Mouse (Mus musculus) right cerebral cortex, postnatal 4 days (tissue): ENCODE measurements around the gene Slc44a1.

Source experiments
- DNase-seq: peaks from one replicate; pipeline ENCODE4 v3.0.0-alpha.2; 2022

Gene Slc44a1

GRCm38 (mm10) chr4:53539929-53540328 lies 99.7 kb downstream of the Slc44a1 start:
- DNase-seq: no peak

DNA sequence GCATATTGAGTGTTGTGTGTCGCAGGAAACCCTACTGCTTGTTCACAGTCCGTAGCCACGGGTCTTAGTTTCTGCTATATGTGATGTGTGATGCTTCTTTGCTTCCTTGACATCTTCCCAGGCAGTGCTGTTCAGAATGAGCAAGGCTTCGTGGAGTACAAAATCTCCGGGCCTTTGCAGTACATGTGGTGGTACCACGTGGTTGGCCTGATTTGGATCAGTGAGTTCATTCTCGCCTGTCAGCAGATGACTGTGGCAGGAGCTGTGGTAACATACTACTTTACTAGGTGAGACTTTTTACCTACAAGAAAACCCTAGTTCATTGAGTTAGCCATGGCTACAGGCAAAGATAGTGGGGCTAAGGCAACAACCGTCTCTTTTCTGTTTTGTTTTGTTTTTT lies 103.2 kb downstream of the Slc44a1 start:
- no peak for DNase-seq

- DNase-seq: no peak
Observed at GRCm38 (mm10) chr4:53544889-53545288, 104.7 kb downstream of the Slc44a1 start.

GRCm38 (mm10) chr4:53547381-53547780 lies 107.2 kb downstream of the Slc44a1 start:
- DNase-seq: no peak

DNA sequence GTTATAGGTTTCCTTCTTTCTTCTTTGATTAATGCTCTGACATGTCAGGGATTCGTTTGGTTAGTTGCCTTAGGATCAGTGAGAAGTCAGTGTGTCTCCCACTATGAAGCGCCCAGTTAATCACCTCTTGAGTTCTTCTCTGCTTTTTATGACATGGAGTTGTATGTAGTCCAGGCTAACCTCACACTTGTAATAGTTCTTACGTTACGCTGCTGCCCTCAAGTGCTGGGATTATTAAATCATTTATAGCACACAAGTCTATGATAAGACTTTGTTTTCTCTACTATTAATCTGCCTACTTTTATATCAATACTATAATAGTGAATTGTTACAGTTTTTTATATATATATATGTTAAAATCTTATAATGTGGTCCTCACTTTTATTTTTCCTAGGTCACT lies 109.2 kb downstream of the Slc44a1 start:
- no peak for DNase-seq

DNA sequence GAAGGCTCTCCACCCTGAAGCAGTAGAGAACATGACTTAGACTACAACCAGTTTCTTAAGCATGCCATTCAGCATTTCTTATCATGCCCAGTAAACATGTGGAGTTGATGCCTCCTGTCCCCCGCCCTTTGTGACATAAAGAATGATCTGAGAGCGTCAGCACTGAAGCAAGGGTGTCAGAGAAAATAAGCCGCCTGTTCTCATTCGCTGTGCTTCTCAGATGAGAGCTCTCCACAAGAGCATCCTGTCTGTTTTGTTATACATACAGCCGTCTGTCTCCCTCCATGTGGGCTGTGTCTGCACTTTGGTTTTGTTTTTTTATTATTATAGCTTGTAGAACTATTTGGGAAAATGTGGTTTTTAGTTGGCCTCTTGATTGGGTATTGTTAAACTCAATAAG lies 124.4 kb downstream of the Slc44a1 start:
- no peak for DNase-seq

- DNase-seq: no peak
Observed at GRCm38 (mm10) chr4:53567065-53567464, 126.9 kb downstream of the Slc44a1 start.

DNA sequence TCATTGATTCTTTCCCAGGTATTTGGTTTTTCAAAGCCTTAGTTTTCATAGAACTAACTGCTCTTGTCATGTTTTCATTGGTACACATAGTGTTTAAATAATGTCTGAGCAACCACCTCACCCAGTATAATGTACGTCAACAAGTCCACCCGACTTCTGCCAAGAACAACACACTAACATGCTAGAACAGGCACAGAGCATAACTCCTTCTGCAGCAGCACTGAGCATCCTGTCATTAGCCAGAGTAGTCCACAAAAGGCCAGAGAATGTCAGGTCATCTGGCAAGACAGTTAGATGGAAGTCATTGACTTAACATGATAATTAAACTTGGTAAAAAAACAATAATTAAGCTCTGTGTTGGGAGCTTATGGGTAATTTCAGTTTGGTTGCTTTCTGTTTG lies 135.3 kb downstream of the Slc44a1 start:
- DNase-seq: no peak

GRCm38 (mm10) chr4:53587676-53588075 lies 147.5 kb downstream of the Slc44a1 start:
- no peak for DNase-seq

GRCm38 (mm10) chr4:53588936-53589335 lies 148.7 kb downstream of the Slc44a1 start:
- no peak for DNase-seq

GRCm38 (mm10) chr4:53589466-53589865 lies 149.3 kb downstream of the Slc44a1 start:
- no peak for DNase-seq

DNA sequence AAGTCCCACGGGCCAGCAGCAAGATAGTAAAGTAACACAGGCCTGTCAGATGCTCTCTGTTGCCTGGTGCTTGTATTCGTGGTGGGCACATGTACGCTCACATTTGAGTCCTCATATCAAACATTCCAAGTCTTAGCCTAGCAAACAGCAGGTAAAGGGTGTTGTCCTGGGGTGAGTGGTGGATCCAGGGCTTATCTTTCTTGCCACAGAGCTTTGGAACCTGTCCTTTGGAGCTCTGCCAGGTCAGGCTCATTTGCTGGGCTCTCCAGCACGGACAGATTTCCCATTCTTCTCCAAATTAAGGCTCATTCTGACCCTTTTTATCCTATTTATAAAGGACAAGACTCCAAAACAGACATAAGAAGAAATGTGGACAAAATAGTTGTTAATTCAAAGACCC lies 149.9 kb downstream of the Slc44a1 start:
- DNase-seq: no peak

GRCm38 (mm10) chr4:53590691-53591447 lies 150.7 kb downstream of the Slc44a1 start:
- no peak for DNase-seq

GRCm38 (mm10) chr4:53591536-53591935 lies 151.3 kb downstream of the Slc44a1 start:
- DNase-seq: no peak

DNA sequence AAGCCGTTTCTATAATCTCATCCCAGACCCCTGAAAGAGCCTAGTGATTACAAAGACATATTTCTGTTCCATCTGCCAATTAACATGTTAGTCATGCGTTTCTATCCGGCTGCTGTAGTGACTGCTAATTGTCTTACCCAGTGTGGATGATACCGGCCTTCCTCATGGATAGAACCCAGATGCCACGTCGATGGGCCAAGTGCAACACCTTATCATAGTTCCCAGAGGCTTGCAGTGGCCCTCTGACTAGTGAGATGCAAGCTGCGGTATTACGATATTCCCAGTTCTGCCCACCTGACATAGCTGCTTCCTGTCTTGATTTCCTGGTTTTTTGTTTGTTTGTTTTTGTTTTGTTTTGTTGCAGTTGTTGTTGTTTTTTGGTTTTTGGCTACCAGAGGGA lies 151.7 kb downstream of the Slc44a1 start:
- DNase-seq: no peak

DNA sequence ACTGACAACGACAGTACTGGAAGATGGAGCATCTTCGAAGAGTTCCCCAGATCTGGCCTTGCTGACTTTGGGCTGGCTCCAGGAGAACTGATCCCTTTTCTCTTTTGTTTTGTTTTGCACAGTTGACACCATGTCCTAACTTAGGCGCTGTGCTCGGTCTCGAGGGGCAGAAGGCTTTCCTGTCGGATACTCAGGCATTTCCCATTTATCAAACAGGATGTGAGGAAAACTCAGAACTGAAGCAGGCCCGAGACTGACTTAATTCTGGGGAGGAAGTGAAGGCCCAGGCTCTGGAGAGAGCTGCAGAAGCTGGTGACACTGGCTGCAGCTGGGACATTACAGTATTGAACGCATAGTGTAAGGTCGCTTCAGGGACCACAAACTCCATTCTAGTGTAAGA lies 152.2 kb downstream of the Slc44a1 start:
- DNase-seq: no peak

GRCm38 (mm10) chr4:53594204-53594603 lies 154.0 kb downstream of the Slc44a1 start:
- DNase-seq: peak; percentile 20

- DNase-seq: no peak
Observed at GRCm38 (mm10) chr4:53595246-53596062, 155.2 kb downstream of the Slc44a1 start.

- DNase-seq: no peak
Observed at GRCm38 (mm10) chr4:53596063-53596895, 156.1 kb downstream of the Slc44a1 start.

DNA sequence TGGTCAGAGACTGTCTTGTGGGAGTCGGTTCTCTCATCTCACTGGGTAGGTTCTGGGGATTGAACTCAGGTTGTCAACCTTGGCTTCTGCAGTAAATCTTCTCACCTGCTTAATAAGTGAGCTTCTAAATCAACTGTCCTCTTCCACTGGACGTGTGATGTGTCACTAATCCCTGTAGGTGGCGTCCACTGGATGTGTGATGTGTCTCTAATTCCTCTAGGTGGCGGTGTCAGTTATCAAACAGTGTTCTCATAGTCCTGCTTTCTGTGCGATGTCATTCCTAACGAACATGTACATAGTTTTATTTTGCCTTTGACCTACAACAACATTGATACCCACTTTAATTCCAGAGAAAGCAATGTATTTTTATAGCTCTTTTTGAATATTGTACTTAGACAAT lies 160.2 kb downstream of the Slc44a1 start:
- no peak for DNase-seq

GRCm38 (mm10) chr4:53614576-53615225 lies 174.5 kb downstream of the Slc44a1 start:
- DNase-seq: no peak

DNA sequence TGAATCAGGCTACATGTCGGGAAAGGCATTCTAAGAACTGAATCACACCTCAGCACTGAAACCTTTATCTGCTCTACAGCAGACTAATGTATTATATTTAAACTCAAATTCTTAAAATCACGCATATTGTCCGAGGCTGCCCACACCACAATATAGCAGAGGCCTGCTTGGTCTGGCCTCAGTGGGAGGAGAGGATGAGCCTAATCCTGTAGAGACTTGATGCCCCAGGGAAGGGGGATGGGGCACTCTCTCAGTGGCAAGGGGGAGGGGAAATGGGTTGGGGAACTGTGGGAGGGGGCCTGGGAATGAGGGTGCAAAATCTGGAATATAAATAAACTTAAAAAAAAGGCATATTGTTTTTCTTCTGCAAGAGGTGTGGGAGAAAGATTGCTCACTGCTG lies 177.8 kb downstream of the Slc44a1 start:
- no peak for DNase-seq

GRCm38 (mm10) chr4:53620104-53620503 lies 179.9 kb downstream of the Slc44a1 start:
- no peak for DNase-seq
